Mouse (Mus musculus): ENCODE measurements around the gene Lrrfip1. TPM values are rescaled to one million over a fixed set of nuclear protein-coding genes. Genes with fewer than 3 reads are reported as not detected.

Lrrfip1 gene
- 41.2 TPM for polyA plus RNA-seq (2014; fragmentation: Illumina TruSeq; extraction: RNeasy Lipid Tissue Mini Kit (QIAGEN cat#74804))

GRCm38 (mm10) chr1:90998268-90998890 is at the start of gene Lrrfip1:
Lrrfip1 (plus strand) TSS chr1:90998737.

GRCm38 (mm10) chr1:90952808-90953207 is 45.7 kb upstream of the Lrrfip1 start, which contains the start of gene Prlh:
Prlh (plus strand) TSS chr1:90953108.

GRCm38 (mm10) chr1:90969347-90969784 is 29.2 kb upstream of the Lrrfip1 start, which contains the start of gene Rab17:
Rab17 (minus strand) TSS chr1:90969661.

GRCm38 (mm10) chr1:91144813-91145212 is 146.3 kb downstream of the Lrrfip1 start, which contains the start of gene Rbm44:
Rbm44 (plus strand) TSS chr1:91145089.

Other genes starting within 250 kb of the Lrrfip1 start
- gene Col6a3, start 154.8 kb upstream of the Lrrfip1 start, polyA plus RNA-seq (2014; fragmentation: Illumina TruSeq; extraction: RNeasy Lipid Tissue Mini Kit (QIAGEN cat#74804)), result 125 TPM
- gene Mlph, start 83.7 kb upstream of the Lrrfip1 start, polyA plus RNA-seq (2014; fragmentation: Illumina TruSeq; extraction: RNeasy Lipid Tissue Mini Kit (QIAGEN cat#74804)), result 0.37 TPM
- gene Prlh, start 45.6 kb upstream of the Lrrfip1 start, polyA plus RNA-seq (2014; fragmentation: Illumina TruSeq; extraction: RNeasy Lipid Tissue Mini Kit (QIAGEN cat#74804)), result not detected
- gene Rab17, start 29.1 kb upstream of the Lrrfip1 start, polyA plus RNA-seq (2014; fragmentation: Illumina TruSeq; extraction: RNeasy Lipid Tissue Mini Kit (QIAGEN cat#74804)), result not detected
- 2.3 TPM for gene Rbm44, start 146.4 kb downstream of the Lrrfip1 start, polyA plus RNA-seq (2014; fragmentation: Illumina TruSeq; extraction: RNeasy Lipid Tissue Mini Kit (QIAGEN cat#74804))
- gene Ramp1, start 181.1 kb downstream of the Lrrfip1 start, polyA plus RNA-seq (2014; fragmentation: Illumina TruSeq; extraction: RNeasy Lipid Tissue Mini Kit (QIAGEN cat#74804)), result 1.3 TPM

Measured in ovary, adult 10 weeks (tissue).